Mouse (Mus musculus) megakaryocyte, embryonic 14.5 days (primary cell): Measurements from ENCODE around the gene Rps15.

Source experiments
- FLI1 ChIP-seq: IDR thresholded peaks from 2 replicates; pipeline ENCODE4 v1.6.1; 2012; ENCODE audit warnings: low read length, inconsistent platforms, mixed read lengths
- GATA1 ChIP-seq: IDR thresholded peaks from 3 replicates; pipeline ENCODE4 v1.6.1; 2012; ENCODE audit warnings: mixed read lengths, low read length, inconsistent platforms, borderline replicate concordance

DNA sequence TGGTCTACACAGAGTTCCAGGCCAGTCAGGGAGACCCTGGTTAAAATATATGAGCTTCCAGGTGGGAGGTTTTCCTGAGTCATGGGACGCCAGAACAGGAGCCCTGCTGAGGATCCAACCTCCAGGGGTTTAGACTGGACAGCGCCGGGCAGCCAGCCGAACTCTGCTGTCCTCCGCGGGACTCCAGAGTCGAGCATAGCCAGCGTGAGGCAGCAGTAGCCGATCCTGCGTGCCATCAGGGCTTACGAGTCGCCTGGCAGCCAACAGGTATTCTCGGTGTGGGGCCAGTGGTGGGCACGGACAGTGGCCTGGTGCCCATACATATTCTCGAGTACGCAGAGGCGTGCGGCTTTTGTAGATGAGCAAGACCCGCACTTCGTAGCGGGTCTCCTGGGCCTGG, 48.8 kb downstream of the Rps15 start:
- TF ChIP-seq GATA1, result no peak
- TF ChIP-seq FLI1, result no peak
